Mouse (Mus musculus) stomach, postnatal 0 days (tissue): ENCODE data around the gene Kcnma1.

ENCODE experiments used
- CTCF ChIP-seq: IDR thresholded peaks from 2 replicates; pipeline ENCODE4 v1.5.1; 2016; ENCODE audit warnings: antibody characterized with exemption, low read depth, mild to moderate bottlenecking, moderate library complexity
- EP300 ChIP-seq: optimal IDR thresholded peaks from 2 replicates; pipeline ENCODE3; 2016; ENCODE audit warnings: antibody characterized with exemption

DNA sequence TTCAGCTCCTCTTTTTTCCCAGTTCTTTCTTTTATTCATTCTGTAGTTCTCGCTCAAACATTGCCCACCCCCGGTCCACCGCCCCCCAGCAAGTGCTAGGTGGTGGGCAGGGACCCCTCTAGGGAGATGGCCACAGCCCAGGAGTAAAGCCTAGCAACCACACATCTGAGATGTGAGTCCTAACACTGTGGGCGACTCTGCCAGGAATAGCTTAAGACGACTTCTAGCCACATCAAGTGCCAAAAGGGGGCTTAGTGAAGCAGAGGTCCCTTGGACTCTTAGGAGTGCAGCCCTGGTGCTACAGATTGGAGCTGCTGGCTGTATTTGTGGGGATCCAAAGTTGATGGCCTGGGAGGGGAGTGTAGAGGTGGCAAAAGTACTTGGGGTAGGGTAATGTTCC, 11.6 kb downstream of the Kcnma1 start:
- TF ChIP-seq CTCF = no peak
- TF ChIP-seq EP300 = no peak
